Mouse (Mus musculus) liver, embryonic 14.5 days (tissue): Measurements from ENCODE around the gene Megf8.

Experiments used
- CTCF ChIP-seq: IDR thresholded peaks from 2 replicates; pipeline ENCODE4 v1.5.1; 2016; ENCODE audit warnings: antibody characterized with exemption, low read depth, control low read depth
- EP300 ChIP-seq: IDR thresholded peaks from 2 replicates; pipeline ENCODE4 v1.6.1; 2016; ENCODE audit warnings: antibody characterized with exemption, low read depth

- TF ChIP-seq CTCF, result no peak
- TF ChIP-seq EP300, result no peak
Observed at GRCm38 (mm10) chr7:25348861-25349260, 31.9 kb downstream of the Megf8 start.
